Mouse (Mus musculus) liver, adult 2 months (tissue): ENCODE results near the gene Dbi. TPM values are rescaled to one million over a fixed set of nuclear protein-coding genes. Genes with fewer than 3 reads are reported as not detected.
A peak's percentile ranks its signal among the peaks of the same experiment; 100 is the strongest.

Experiments
- DNase-seq: peaks from one replicate; pipeline ENCODE4 v3.0.0-alpha.2; 2011; ENCODE audit warnings: low read depth, low spot score; ENCODE audit errors: extremely low read depth
- H3K27ac ChIP-seq: fragments of 200-500 bp; replicated peaks from 2 replicates; pipeline ENCODE4 v1.5.1; 2012; ENCODE audit warnings: low read depth, mild to moderate bottlenecking, control low read depth, inconsistent platforms, low read length; ENCODE audit not compliant: insufficient read depth
- H3K27me3 ChIP-seq: fragments of 200-500 bp; 2 replicates; pipeline ENCODE4 v1.6.1; 2012; ENCODE audit warnings: mild to moderate bottlenecking, moderate library complexity, low read length, inconsistent platforms; ENCODE audit not compliant: control insufficient read depth, insufficient read depth
- H3K36me3 ChIP-seq: fragments of 200-500 bp; 2 replicates; pipeline ENCODE4 v1.6.1; 2012; ENCODE audit warnings: low read length, inconsistent platforms; ENCODE audit not compliant: control insufficient read depth, insufficient read depth
- H3K4me1 ChIP-seq: fragments of 200-500 bp; 2 replicates; pipeline ENCODE4 v1.6.1; 2011; ENCODE audit warnings: low read length; ENCODE audit not compliant: control insufficient read depth, insufficient read depth
- H3K4me3 ChIP-seq: fragments of 200-500 bp; 2 replicates; pipeline ENCODE4 v1.5.1; 2011; ENCODE audit warnings: low read depth, mild to moderate bottlenecking, control low read depth, low read length, moderate library complexity; ENCODE audit not compliant: insufficient read depth
- H3K79me2 ChIP-seq: fragments of 200-500 bp; 2 replicates; pipeline ENCODE4 v1.6.1; 2012; ENCODE audit warnings: inconsistent platforms, mild to moderate bottlenecking, low read length, moderate library complexity; ENCODE audit not compliant: control insufficient read depth, insufficient read depth
- H3K9ac ChIP-seq: fragments of 200-500 bp; 2 replicates; pipeline ENCODE4 v1.6.1; 2012; ENCODE audit warnings: low read depth, mild to moderate bottlenecking, control low read depth, inconsistent platforms, low read length
- CTCF ChIP-seq: fragments of 200-500 bp; IDR thresholded peaks from 2 replicates; pipeline ENCODE4 v1.5.1; 2011; ENCODE audit warnings: low read depth, low read length, control low read depth
- POLR2A ChIP-seq: fragments of 200-500 bp; IDR thresholded peaks from 2 replicates; pipeline ENCODE4 v1.6.1; 2011; ENCODE audit warnings: low read length, control low read depth; ENCODE audit not compliant: insufficient read depth; ENCODE audit errors: extremely low read depth
- WGBS: fragments of 180-500 bp; shearing (Covaris S2); methylation state at CpG from one replicate; pipeline ENCODE4 v1.1.7; 2018; 5-methylcytosine and 5-hydroxymethylcytosine counted together
- polyA plus RNA-seq: library from polyadenylated mRNA; depleted of rRNA; stranded (reverse); fragments of >200 nt; gene quantifications from 2 replicates; pipeline ENCODE4 v1.2.3, GENCODE M21; 2012
- total RNA-seq: library from RNA; depleted of rRNA; stranded (reverse); fragments of >200 nt; gene quantifications from 2 replicates; pipeline ENCODE4 v1.2.3, GENCODE M21; 2014

Gene Dbi
- total and polyA plus RNA-seq, 2 experiments = 1,632 to 1,850 TPM

- TF ChIP-seq CTCF = no peak
- TF ChIP-seq POLR2A = no peak
- Histone ChIP-seq H3K36me3 (no peaks in the 10 kb centered on the region), H3K4me3 (no peak overlapping the region), H3K4me1 (peaks cover 24% of the 10 kb centered on the region), H3K79me2 (peaks cover 15% of the 10 kb centered on the region; the same call in 1 of the 2 replicates), H3K27me3 (no peaks in the 10 kb centered on the region), H3K9ac (no peak overlapping the region), H3K27ac (no peak overlapping the region)
- WGBS = 74% methylated on average over 5 of the region's 5 CpGs
- DNase-seq = no peak
Measured at GRCm38 (mm10) chr1:120075507-120075906, 45.4 kb downstream of the Dbi start.

- WGBS = 32% methylated on average over 4 of the region's 4 CpGs
- H3K27ac ChIP-seq = 0 out of 2 replicates have a peak overlapping the region, but pooled peaks have one; percentile 11
- H3K36me3 ChIP-seq = no peaks in the 10 kb centered on the region
- H3K4me3 ChIP-seq = no peak overlapping the region
- no peaks in the 10 kb centered on the region for H3K27me3 ChIP-seq
- peaks cover 19% of the 10 kb centered on the region; the same call in 1 of the 2 replicates for H3K79me2 ChIP-seq
- DNase-seq = peak; percentile 40
- H3K9ac ChIP-seq = no peak overlapping the region
- peaks cover 30% of the 10 kb centered on the region for H3K4me1 ChIP-seq
- TF ChIP-seq CTCF (no peak), POLR2A (no peak)
Measured at GRCm38 (mm10) chr1:120074931-120075330, 45.9 kb downstream of the Dbi start.

GRCm38 (mm10) chr1:120074307-120074702, 46.6 kb downstream of the Dbi start:
- Histone ChIP-seq H3K4me3 (no peak overlapping the region), H3K36me3 (no peaks in the 10 kb centered on the region), H3K9ac (no peak overlapping the region), H3K27ac (peak overlapping the region; percentile 68), H3K79me2 (peaks cover 19% of the 10 kb centered on the region; the same call in 1 of the 2 replicates), H3K4me1 (peaks cover 31% of the 10 kb centered on the region), H3K27me3 (no peaks in the 10 kb centered on the region)
- TF ChIP-seq POLR2A = no peak
- TF ChIP-seq CTCF = no peak
- WGBS = 36% methylated on average over 4 of the region's 4 CpGs
- DNase-seq = no peak

- Histone ChIP-seq H3K36me3 (no peaks in the 10 kb centered on the region), H3K27me3 (no peaks in the 10 kb centered on the region), H3K4me3 (peak within 1 kb of the TSS; percentile 72), H3K79me2 (peaks cover 19% of the 10 kb centered on the region; the same call in 1 of the 2 replicates), H3K27ac (peak within 1 kb of the TSS; percentile 92), H3K9ac (peak within 1 kb of the TSS; percentile 78), H3K4me1 (peaks cover 33% of the 10 kb centered on the region)
- WGBS = 2% methylated on average over 40 of the region's 40 CpGs
- no peak for TF ChIP-seq CTCF
- peak; percentile 84 for TF ChIP-seq POLR2A
- peak; percentile 76 for DNase-seq
Measured at GRCm38 (mm10) chr1:120073519-120074306, 47.2 kb downstream of the Dbi start, which contains the start of gene Tmem37. TSS of gene Tmem37 (minus strand) at chr1:120074074.

- TF ChIP-seq CTCF = no peak
- no peak for TF ChIP-seq POLR2A
- Histone ChIP-seq H3K79me2 (peaks cover 19% of the 10 kb centered on the region; the same call in 1 of the 2 replicates), H3K36me3 (peaks cover under 1% of the 10 kb centered on the region; the same call in 1 of the 2 replicates), H3K4me3 (peak overlapping the region; percentile 72), H3K27me3 (no peaks in the 10 kb centered on the region), H3K9ac (peak overlapping the region; percentile 78), H3K27ac (peak overlapping the region; percentile 92), H3K4me1 (peaks cover 35% of the 10 kb centered on the region)
- peak; percentile 97 for DNase-seq
- 3% methylated on average over 16 of the region's 16 CpGs for WGBS
Measured at GRCm38 (mm10) chr1:120072900-120073299, 48.0 kb downstream of the Dbi start.

- Histone ChIP-seq H3K27ac (no peak overlapping the region), H3K36me3 (peaks cover 7% of the 10 kb centered on the region), H3K4me1 (peaks cover 42% of the 10 kb centered on the region), H3K4me3 (no peak overlapping the region), H3K9ac (no peak overlapping the region), H3K79me2 (peaks cover 19% of the 10 kb centered on the region; the same call in 1 of the 2 replicates), H3K27me3 (no peaks in the 10 kb centered on the region)
- TF ChIP-seq CTCF (no peak), POLR2A (no peak)
- DNase-seq = no peak
- 51% methylated on average over 4 of the region's 4 CpGs for WGBS
Measured at GRCm38 (mm10) chr1:120071133-120071532, 49.7 kb downstream of the Dbi start.
